Mouse (Mus musculus): ENCODE results near the gene Noc4l. TPM values are rescaled to one million over a fixed set of nuclear protein-coding genes. Genes with fewer than 3 reads are reported as not detected.

Gene Noc4l
- total and polyA plus RNA-seq, 3 experiments: 72.8 to 181 TPM; not detected in 1

DNA sequence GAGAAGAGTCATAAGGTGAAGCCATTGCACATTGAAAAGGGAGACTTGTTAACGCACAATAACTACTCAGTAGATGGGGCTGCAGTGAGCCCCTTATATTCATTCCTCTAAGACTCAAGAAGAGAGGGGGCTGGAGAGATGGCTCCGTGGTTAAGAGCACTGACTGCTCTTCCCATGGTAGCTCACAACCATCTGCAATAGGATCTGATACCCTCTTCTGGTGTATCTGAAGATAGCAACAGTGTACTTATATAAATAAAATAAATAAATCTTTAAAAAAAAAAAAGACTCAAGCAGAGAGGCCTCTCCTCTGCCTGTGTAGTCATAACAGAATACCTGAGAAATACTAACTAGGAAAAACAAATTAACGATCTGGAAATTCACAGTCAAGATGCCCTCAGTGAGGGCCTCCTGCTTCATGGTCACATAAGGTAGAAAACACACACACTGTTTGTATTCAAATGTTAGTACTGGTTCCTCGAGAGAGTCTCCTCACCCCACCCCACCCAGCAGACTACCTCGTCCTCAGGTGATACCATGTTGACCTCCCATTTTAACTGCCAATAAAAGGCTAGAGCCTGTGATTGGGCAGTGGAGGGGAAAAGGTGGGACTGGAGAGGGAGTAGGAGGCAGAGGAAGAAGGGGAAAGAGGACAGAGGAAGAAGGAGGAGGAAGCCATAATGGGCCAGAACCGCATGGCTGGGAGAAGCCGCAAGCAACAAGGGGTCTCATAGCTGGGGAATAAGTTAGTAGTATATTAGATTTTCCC, 14.7 kb downstream of the Noc4l start:
- Histone ChIP-seq H3K9me3 (replicated peaks; ENCODE audit: insufficient read depth, low read length) (no peaks in the 10 kb centered on the region), H3K9ac (ENCODE audit: control insufficient read depth, low read depth, low read length, poor library complexity, severe bottlenecking) (no peak overlapping the region), H3K27me3 (ENCODE audit: control insufficient read depth in 1 of 2, insufficient read depth in 2 of 2, low read length in 2 of 2) (no peaks in the 10 kb centered on the region), H3K4me1 (ENCODE audit: control insufficient read depth in 1 of 2, insufficient read depth in 2 of 2, low read length in 2 of 2) (no peaks in the 10 kb centered on the region), H3K27ac (ENCODE audit: control insufficient read depth, low read depth, low read length) (no peak overlapping the region), H3K36me3 (ENCODE audit: control insufficient read depth in 1 of 2, insufficient read depth in 2 of 2, low read length in 2 of 2) (no peaks in the 10 kb centered on the region), H3K4me3 (ENCODE audit: control insufficient read depth in 1 of 2, insufficient read depth in 1 of 2, low read depth in 2 of 2, low read length in 2 of 2) (no peak overlapping the region), H3K79me2 (ENCODE audit: control insufficient read depth, insufficient read depth, low read length, poor library complexity) (no peaks in the 10 kb centered on the region)
- TF ChIP-seq MEF2A (IDR thresholded peaks at IDR 0.05; ENCODE audit: extremely low read depth, insufficient replicate concordance, low read depth, low read length, poor library complexity, severe bottlenecking) (no peak), CHD1 (IDR thresholded peaks at IDR 0.05; ENCODE audit: low read depth, low read length) (no peak), USF1 (IDR thresholded peaks at IDR 0.05; ENCODE audit: low read depth, low read length) (no peak), UBTF (IDR thresholded peaks at IDR 0.05; ENCODE audit: borderline replicate concordance, insufficient read depth, low read depth, low read length) (no peak), GATA1 (IDR thresholded peaks at IDR 0.05; ENCODE audit: low read depth, low read length) (no peak), ETS1 (IDR thresholded peaks at IDR 0.05; ENCODE audit: low read depth, low read length) (no peak)
- no peak for DNase-seq (ENCODE audit: low read depth, low spot score)

DNA sequence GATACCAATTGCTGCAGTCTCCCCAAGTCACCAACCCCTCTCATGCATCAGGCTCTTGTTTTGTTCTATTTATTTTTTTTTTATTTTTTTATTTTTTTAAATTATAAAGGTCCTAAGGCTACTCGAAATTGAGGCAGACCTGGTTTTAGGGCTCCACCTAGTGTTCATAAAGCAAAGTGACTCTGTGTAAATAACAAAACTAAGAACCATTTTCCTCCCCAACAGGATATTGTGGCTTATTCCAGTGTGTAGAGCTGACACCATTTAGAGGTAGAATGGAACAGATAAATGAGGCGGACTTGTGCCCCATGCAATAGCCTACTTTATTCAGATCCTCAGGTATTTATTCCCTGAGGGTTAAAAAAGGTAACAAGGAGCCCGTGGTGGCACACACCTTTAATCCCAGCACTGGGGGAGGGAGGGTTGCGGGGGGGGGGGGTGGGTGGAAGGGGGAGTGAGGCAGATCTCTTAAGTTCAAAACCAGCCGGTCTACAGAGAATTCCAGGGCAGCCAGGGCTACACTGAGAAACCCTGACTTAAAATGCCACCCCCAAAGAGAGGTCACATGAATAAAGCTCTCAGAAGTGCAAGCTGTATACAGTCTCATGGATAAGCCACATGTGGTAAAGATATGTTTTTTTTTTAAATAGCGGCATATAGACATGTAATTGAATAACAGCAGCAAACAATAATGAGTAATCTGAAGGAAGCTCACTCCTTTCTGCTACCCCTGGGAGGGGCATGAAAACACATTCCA, 17.1 kb downstream of the Noc4l start:
- H3K27ac ChIP-seq (ENCODE audit: control insufficient read depth, low read depth, low read length): no peak overlapping the region

DNA sequence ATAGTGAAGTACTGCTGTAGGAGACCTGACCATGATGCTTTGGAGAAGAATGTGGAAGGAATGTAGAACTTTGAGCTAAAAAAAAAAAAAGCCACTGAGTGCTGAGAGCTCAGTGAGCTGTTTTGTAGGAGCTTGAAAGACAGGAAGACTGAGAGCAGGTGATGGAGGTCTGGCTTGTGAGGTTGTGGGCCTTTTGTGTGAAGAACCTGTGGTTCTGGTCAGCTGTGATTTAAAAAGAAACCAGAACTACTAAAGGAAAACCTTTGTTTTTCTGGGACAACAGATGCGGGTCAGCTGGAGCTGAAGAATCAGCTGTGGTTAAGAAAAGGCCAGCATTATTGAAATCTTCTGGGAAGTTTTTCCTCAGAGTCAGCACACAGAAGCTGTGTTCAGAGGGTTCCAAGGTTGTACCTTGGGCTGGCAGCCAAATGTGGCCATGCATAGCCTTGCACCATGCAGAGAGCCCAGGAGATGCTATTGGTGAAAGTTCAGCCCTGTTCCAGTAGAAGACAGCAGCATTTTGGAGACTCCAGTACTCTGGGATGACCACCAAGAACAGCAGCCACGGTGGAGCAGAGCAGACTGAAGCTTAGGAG, 23.6 kb downstream of the Noc4l start:
- H3K36me3 ChIP-seq (ENCODE audit: control insufficient read depth in 1 of 2, insufficient read depth in 2 of 2, low read length in 2 of 2): no peaks in the 10 kb centered on the region
- no peak overlapping the region for H3K9ac ChIP-seq (ENCODE audit: control insufficient read depth, low read depth, low read length, poor library complexity, severe bottlenecking)
- H3K9me3 ChIP-seq (replicated peaks; ENCODE audit: insufficient read depth, low read length): no peaks in the 10 kb centered on the region
- no peak for DNase-seq (ENCODE audit: low read depth, low spot score)
- H3K4me1 ChIP-seq (ENCODE audit: control insufficient read depth in 1 of 2, insufficient read depth in 2 of 2, low read length in 2 of 2): no peaks in the 10 kb centered on the region
- peaks cover 0 to 1% of the 10 kb centered on the region in 2 experiments; a peak in 2 of 4 replicates for H3K27me3 ChIP-seq (ENCODE audit: control insufficient read depth in 1 of 2, insufficient read depth in 2 of 2, low read length in 2 of 2)
- TF ChIP-seq EP300 (IDR thresholded peaks at IDR 0.05; ENCODE audit: low read depth in 1 of 2, low read length in 2 of 2): no peak
- TF ChIP-seq POLR2AphosphoS5 (IDR thresholded peaks at IDR 0.05; ENCODE audit: borderline replicate concordance, low read depth, low read length): no peak
- TF ChIP-seq POLR2A (IDR thresholded peaks at IDR 0.05; ENCODE audit: control insufficient read depth in 1 of 2, insufficient read depth in 1 of 2, low read depth in 1 of 2, low read length in 2 of 2, poor library complexity in 1 of 2): no peak
- no peak for TF ChIP-seq GATA1 (IDR thresholded peaks at IDR 0.05; ENCODE audit: low read depth, low read length)
- TF ChIP-seq MYB (IDR thresholded peaks at IDR 0.05; ENCODE audit: low read depth, low read length): no peak
- no peak for TF ChIP-seq E2F4 (IDR thresholded peaks at IDR 0.05; ENCODE audit: borderline replicate concordance, low read depth, low read length)
- no peak for TF ChIP-seq RCOR1 (IDR thresholded peaks at IDR 0.05; ENCODE audit: low read depth, low read length)
- TF ChIP-seq SIN3A (IDR thresholded peaks at IDR 0.05; ENCODE audit: low read length): no peak
- TF ChIP-seq NELFE (IDR thresholded peaks at IDR 0.05; ENCODE audit: low read depth, low read length): no peak
- TF ChIP-seq GABPA (IDR thresholded peaks at IDR 0.05; ENCODE audit: low read depth, low read length): no peak
- TF ChIP-seq USF2 (IDR thresholded peaks at IDR 0.05; ENCODE audit: borderline replicate concordance in 1 of 2, insufficient read depth in 1 of 2, low read depth in 1 of 2, low read length in 2 of 2): no peak
- TF ChIP-seq TCF12 (IDR thresholded peaks at IDR 0.05; ENCODE audit: low read depth, low read length): no peak
- no peaks in the 10 kb centered on the region for H3K79me2 ChIP-seq (ENCODE audit: control insufficient read depth, insufficient read depth, low read length, poor library complexity)
- H3K27ac ChIP-seq (ENCODE audit: control insufficient read depth, low read depth, low read length): no peak overlapping the region
- H3K4me3 ChIP-seq (ENCODE audit: control insufficient read depth in 1 of 2, insufficient read depth in 1 of 2, low read depth in 2 of 2, low read length in 2 of 2): no peak overlapping the region

More for the DNA sequence above, 17.1 kb downstream of the Noc4l start:
- no peaks in the 10 kb centered on the region for H3K9me3 ChIP-seq (replicated peaks; ENCODE audit: insufficient read depth, low read length)
- H3K27me3 ChIP-seq (ENCODE audit: control insufficient read depth in 1 of 2, insufficient read depth in 2 of 2, low read length in 2 of 2): no peaks in the 10 kb centered on the region
- no peak overlapping the region for H3K9ac ChIP-seq (ENCODE audit: control insufficient read depth, low read depth, low read length, poor library complexity, severe bottlenecking)
- H3K4me1 ChIP-seq (ENCODE audit: control insufficient read depth in 1 of 2, insufficient read depth in 2 of 2, low read length in 2 of 2): no peaks in the 10 kb centered on the region
- H3K36me3 ChIP-seq (ENCODE audit: control insufficient read depth in 1 of 2, insufficient read depth in 2 of 2, low read length in 2 of 2): no peaks in the 10 kb centered on the region
- no peak for DNase-seq (ENCODE audit: low read depth, low spot score)
- TF ChIP-seq ELF1 (IDR thresholded peaks at IDR 0.05; ENCODE audit: low read depth, low read length): no peak
- no peak for TF ChIP-seq EP300 (IDR thresholded peaks at IDR 0.05; ENCODE audit: low read depth in 1 of 2, low read length in 2 of 2)
- TF ChIP-seq SMC3 (IDR thresholded peaks at IDR 0.05; ENCODE audit: low read depth, low read length): no peak
- no peak for TF ChIP-seq ETS1 (IDR thresholded peaks at IDR 0.05; ENCODE audit: low read depth, low read length)
- no peak for TF ChIP-seq MYB (IDR thresholded peaks at IDR 0.05; ENCODE audit: low read depth, low read length)
- no peak for TF ChIP-seq CTCF (IDR thresholded peaks at IDR 0.05 in 2 of 3, conservative IDR thresholded peaks at IDR 0.05 in 1 of 3; ENCODE audit: control insufficient read depth in 1 of 3, insufficient read depth in 1 of 3, low read depth in 2 of 3, low read length in 3 of 3, poor library complexity in 1 of 3, severe bottlenecking in 1 of 3)
- TF ChIP-seq RAD21 (IDR thresholded peaks at IDR 0.05; ENCODE audit: low read depth, low read length): no peak
- TF ChIP-seq MXI1 (IDR thresholded peaks at IDR 0.05; ENCODE audit: low read depth, low read length): no peak
- no peaks in the 10 kb centered on the region for H3K79me2 ChIP-seq (ENCODE audit: control insufficient read depth, insufficient read depth, low read length, poor library complexity)
- H3K4me3 ChIP-seq (ENCODE audit: control insufficient read depth in 1 of 2, insufficient read depth in 1 of 2, low read depth in 2 of 2, low read length in 2 of 2): no peak overlapping the region
